Mouse (Mus musculus) urinary bladder, postnatal 4 days (tissue): ENCODE results near the gene Ado.

Experiments
- DNase-seq, 2 experiments: peaks; one replicate each; pipeline ENCODE4 v3.0.0; 2021 to 2022; ENCODE audit warnings: low spot score in 2 of 2

The Ado gene

DNA sequence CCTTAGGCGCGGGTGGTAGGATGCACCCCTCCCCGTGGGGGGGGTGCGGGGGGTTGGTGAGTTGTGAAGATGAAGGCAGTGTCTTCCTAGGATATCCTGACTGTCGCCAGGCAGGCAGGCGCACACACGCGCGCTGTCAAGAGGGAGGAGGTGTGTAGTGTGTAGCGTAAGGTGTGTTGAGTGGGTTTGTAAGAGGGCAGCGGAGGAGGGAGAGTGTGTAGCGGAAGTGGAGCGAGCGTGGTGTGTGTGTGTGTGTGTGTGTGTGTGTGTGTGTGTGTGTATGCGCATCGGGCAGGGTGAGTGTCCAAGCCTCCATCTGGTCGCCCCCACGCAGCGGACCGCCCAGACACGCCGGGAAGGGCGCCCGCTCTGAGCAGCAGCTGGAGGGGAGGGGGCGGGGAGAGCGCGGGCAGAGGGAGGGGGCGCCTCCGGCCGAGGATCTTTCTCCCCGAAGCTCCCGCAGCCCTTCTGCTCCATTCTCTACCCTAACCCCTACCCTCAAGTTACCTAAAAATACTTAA is 12.1 kb downstream of the Ado start:
- DNase-seq: peak in 1 of 2 experiments; percentile 64

DNA sequence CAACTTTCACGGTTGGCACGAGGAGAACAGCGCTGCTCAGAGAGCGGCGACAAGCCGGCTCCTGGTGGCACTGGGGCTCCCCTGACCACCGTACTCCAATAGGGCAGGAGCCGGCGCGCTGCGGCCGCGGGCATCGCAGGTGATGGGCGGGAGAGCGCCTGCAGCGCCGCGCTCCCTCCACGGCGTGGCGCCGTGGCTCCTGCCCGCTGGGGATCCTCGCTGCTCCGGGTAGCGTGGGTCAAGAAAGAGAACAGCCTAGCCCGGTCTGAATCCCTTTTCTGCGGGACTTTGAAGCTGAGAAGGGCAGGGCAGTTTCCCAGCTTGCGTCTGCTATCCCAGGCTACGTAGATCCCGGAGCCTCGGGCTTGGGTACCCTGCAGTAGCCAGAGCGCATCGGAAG is 12.8 kb downstream of the Ado start:
- peak; percentile 65 to 73 for DNase-seq

DNA sequence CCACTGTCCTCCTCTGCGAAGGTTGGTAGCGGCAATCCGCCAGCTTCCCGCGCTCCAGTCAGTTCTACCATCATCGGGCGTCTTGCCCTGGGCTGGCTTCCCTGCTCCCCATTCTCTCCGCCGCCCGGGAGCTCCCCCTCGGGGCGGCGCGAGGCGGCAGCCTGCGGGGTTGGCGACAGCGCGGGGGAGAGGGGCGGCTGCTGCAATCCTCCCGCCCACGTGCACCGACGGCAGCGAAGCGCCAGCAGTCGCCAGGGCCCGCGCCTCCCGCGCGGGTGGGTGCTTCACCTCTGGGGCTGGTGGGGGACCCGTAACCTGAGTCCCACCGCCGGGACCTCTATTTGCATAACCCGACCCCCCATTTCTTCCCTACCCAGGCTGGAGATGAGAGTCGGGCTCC is 13.5 kb downstream of the Ado start, which contains the start of gene Egr2:
Gene Egr2, plus strand, starts transcription at position 220 of the 400 bp plus-strand sequence.
- peak in 1 of 2 experiments; percentile 22 for DNase-seq

DNA sequence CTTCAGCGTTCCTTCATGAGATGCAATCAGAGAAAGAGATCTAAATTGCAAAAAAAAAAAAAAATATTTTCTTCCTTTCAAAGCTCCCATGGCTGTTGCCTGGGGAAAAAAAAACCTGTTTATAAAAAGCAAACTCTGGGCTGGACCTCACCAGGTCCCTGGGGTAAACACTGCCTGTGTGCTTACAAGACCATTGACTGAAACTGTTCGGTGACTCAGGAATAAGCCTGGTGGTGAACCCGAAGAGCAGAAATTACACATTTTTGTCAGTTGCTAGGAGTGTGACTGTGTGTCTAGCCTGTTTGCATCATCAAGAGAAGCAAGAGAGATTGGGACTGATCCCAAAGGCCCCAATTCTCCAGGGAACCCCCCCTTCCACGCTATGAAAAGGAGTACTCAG is 19.0 kb downstream of the Ado start:
- DNase-seq: no peak

DNA sequence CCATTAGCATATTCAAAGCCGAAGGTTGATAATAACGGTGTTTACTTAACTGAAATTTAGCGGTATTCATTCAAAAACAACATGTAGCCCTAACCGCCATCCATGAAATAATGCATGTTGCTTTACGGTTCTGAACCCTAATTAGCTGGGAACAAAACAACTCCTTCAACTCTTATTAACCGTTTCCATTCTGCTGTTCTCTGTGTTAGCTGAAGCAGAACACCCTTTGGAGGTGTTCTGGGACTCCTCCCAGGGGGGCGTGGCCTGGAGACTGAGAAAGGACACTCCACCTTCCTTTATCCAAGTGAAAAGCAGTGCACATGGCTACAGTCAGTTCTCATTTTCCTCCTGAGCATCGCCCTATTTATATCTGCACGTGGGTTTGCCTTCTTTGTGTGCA is 22.3 kb downstream of the Ado start:
- DNase-seq: no peak

DNA sequence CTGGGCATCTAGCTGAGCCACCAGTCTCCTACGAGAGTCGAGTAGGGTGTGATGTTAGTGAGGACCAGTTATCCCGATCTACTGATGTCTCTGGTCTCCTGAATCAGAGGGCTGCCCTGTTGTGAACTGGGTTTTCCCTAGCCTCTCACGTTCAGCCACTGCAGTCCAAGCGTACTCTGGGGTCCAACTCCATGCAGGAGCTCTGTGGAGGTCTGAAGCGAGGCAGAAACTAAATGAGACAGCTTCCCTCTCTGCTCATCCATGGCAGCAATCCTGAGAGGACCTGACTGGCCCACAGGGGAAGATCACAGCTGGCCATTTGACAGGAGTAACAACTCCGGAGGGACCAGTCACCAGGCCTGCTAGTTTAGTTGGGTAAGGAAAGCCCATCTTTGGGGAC is 24.1 kb downstream of the Ado start:
- DNase-seq: peak in 1 of 2 experiments; percentile 51

DNA sequence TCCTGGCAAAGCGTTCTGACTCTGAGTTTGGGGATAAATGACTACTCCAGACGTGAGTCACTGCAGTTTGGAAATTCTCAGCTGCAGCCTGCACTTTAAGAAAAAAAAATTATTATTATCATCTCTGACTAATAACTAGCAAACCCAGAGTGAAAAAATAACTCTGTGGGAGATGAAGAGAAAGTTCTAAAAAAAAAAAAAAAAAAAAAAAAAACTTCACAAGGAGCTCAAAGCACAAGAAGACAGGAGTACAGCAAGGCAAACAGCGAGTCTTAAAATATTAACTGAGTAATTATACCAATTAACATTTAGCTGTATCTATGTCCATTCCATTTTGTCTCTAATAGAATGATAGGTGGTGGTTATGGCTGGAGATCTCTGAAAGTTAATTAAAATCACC is 24.6 kb downstream of the Ado start:
- no peak for DNase-seq

DNA sequence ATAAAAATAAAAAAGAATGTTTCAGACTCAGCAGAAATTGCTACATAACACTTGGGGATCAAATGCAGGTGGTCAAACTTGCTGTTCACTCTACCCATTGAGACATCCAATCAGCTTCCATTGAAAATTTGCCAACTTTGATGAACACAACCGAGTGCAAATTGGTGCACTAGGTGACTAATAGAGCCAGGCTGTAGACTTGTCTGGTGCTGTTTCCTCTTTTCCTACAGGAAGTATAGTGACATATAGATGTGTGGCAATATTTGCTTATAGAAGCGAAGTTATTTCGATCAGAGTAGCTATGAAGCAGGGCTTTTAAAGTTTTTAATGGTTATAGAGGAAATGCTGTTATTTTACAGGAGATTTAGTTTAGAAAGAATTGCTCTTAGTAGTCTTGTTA is 30.0 kb downstream of the Ado start:
- no peak for DNase-seq

DNA sequence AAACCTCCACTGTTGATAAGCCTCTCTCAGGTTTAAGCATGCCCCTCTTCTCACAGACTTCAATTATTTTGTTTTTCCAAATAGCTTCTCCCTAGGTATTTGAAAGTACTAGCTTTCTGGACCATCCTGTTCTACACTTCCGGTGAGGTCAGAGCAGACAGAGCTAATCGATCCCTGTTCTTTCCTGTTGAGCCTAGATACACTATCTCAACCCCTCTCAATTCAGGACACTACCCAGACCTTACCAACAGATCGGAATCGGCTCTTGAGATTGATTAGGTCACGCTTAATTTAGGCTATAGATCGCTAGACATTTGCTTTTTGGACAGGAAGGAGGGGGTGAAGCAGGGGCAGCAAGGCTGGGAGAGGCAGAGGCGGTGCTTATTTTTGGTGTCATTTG is 35.9 kb downstream of the Ado start:
- no peak for DNase-seq

DNA sequence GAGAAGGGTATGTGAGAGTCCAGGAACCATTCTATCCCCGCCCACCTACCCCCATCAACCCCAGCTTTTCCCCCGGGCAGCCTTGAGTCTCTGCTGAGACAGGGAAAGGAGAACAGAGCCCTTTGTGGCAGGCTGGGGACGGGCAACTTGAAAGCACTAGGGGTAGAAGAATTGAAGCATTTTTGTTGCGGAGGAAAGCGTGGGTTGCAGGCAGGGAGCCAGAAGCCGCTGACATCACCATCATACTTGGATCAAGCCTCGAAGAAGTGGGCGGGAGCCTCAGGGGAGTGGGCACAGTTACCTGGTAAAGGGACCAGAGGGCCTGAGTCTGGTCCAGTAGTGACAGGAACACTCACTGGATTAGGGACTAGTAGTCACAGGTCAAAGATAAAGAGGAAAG is 36.5 kb downstream of the Ado start:
- DNase-seq: no peak

DNA sequence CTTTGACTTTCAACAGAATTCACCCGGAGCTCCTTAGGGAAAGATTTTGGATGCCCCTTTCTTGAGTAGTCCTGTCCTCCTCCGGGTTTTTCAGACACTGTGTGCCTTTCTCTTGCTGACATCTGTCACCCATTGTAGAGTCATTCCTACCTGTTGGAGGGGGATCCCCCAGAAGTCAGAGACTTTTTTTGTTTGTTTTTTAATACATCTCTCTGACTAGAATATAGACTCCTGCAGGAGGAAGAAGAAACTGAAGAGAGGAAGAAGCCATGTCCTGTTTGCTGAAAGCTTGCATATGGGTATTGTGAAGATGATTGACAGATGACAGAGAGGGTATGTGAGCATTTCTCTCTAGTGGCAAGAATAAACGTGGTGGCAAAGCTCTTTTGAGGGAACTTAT is 43.5 kb downstream of the Ado start:
- no peak for DNase-seq

DNA sequence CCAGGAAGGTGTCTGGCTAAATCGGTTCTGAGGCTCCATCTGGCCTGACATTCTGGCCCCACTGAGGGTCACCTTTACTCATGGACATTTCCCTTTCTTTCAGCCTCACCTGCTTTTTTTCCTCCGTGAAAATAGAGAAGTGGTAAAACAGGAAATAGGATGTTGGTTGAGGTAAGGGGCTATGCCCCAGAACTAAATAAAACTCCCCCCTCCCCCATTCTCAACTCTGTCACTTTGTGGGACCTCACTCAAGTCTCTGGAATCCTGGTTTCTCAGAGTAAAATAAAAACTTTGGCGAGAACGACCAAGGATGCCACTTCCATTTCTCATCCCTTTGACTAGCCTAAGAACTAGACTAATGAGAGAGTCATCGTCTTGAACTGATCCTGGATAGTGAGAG is 44.7 kb downstream of the Ado start:
- no peak for DNase-seq

DNA sequence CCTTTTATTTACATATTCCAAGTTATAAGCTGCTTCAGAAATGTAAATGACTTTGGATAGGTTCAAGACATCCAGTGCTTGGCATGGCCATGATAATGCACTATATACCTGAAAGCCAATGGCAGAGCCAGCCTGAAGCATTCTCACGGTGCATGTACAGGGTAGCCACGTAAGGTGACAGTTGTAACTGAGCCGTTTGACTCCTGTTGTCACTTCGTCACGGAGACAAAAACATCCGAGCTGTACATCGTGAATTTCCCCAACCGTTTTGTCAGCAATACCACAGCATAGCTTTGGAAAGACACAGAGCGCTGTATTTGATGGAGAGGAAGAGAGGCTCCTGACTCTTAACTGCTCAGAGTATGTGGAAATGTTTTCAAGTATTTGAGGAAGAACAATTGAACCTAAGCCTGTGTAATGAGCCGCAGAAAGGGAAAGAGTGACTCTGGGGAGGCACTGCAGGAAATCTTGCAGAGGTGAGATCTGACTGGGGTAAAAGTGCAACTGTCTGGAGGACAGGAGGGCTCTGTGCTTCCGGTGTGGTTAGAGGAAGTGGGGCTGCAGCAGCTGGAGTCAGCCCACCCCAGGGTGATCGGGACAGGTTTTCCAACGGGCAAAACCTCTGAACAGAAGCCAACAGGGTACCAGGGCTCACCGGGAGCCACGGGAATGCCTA is 45.3 kb downstream of the Ado start:
- no peak for DNase-seq

DNA sequence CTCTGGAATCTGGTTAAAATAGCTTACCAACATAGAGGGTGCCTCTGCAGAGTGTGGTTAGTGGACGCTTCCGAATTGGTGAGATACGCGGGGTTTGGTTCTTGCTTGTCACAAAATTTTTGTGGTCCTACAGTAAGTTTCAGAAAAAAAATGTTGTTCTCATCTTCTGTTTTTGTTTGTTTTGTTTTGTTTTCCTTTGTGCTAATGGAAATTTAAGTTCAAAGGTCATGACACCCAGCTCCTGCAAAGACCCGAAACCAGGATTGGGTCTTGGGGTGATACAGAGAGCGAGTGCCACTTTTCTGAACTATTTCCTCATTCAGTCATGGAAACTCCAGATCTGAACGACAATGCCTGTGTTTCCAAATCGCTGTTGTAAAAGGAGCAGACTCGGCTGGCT is 50.8 kb downstream of the Ado start:
- DNase-seq: no peak

DNA sequence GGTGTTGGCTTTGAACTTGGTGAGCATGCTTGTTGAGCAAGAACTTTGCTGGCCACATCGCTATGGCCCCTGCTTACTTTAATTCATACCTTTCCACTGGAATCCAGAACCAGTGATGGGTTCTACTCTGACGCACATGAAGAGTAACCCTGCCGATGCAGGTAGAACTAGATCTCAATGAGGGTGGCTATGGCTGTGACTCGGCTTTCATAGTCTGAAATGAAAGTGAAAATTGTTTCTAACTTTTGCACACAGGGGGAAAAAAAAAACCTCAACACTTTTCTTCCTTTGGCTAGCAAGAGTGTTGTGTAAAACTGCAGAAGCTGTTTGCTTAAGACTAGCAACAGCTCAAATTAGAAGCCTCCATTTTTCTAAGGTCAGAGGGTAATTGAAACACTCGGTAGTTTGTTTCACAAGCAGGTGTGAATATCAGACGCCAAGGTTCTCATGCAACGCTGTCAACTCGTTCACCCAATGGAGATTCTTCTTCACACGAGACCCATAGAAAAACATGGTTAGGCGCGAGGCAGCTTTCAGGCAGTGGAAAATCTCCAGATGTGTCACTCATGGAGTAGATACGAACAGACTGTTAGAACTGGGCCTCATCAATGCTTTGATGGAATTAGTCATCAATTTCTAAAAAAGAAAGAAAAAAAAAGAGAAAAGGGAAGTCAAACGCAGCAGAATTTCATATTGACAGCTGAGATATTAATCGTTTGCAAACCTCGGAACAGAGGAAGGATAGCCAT is 51.4 kb downstream of the Ado start:
- no peak for DNase-seq
